Mouse (Mus musculus): ENCODE data around the gene Eml1.

Gene Eml1

GRCm38 (mm10) chr12:108422858-108423631 lies 52.3 kb downstream of the Eml1 start:
- DNase-seq (ENCODE audit: low spot score) = peak; percentile 65

GRCm38 (mm10) chr12:108430964-108431363 lies 60.2 kb downstream of the Eml1 start:
- DNase-seq (ENCODE audit: low spot score) = no peak

- no peak for DNase-seq (ENCODE audit: low spot score)
Observed at GRCm38 (mm10) chr12:108431714-108432113, 61.0 kb downstream of the Eml1 start.

GRCm38 (mm10) chr12:108432578-108432977 lies 61.8 kb downstream of the Eml1 start:
- DNase-seq (ENCODE audit: low spot score) = no peak

- DNase-seq (ENCODE audit: low spot score) = no peak
Observed at GRCm38 (mm10) chr12:108433030-108433429, 62.3 kb downstream of the Eml1 start.

GRCm38 (mm10) chr12:108433498-108433897 lies 62.7 kb downstream of the Eml1 start:
- no peak for DNase-seq (ENCODE audit: low spot score)

GRCm38 (mm10) chr12:108435444-108436015 lies 64.8 kb downstream of the Eml1 start:
- no peak for DNase-seq (ENCODE audit: low spot score)

GRCm38 (mm10) chr12:108436029-108436923 lies 65.5 kb downstream of the Eml1 start:
- DNase-seq (ENCODE audit: low spot score) = no peak

GRCm38 (mm10) chr12:108437446-108437845 lies 66.7 kb downstream of the Eml1 start:
- DNase-seq (ENCODE audit: low spot score) = no peak

- no peak for DNase-seq (ENCODE audit: low spot score)
Observed at GRCm38 (mm10) chr12:108443271-108443670, 72.5 kb downstream of the Eml1 start.

GRCm38 (mm10) chr12:108443708-108444107 lies 73.0 kb downstream of the Eml1 start:
- DNase-seq (ENCODE audit: low spot score) = no peak

GRCm38 (mm10) chr12:108444166-108445115 lies 73.7 kb downstream of the Eml1 start:
- DNase-seq (ENCODE audit: low spot score) = no peak

- DNase-seq (ENCODE audit: low spot score) = no peak
Observed at GRCm38 (mm10) chr12:108446721-108447120, 76.0 kb downstream of the Eml1 start.

- no peak for DNase-seq (ENCODE audit: low spot score)
Observed at GRCm38 (mm10) chr12:108448396-108448795, 77.6 kb downstream of the Eml1 start.

GRCm38 (mm10) chr12:108449935-108450334 lies 79.2 kb downstream of the Eml1 start:
- DNase-seq (ENCODE audit: low spot score) = no peak

GRCm38 (mm10) chr12:108450546-108450945 lies 79.8 kb downstream of the Eml1 start:
- no peak for DNase-seq (ENCODE audit: low spot score)

- DNase-seq (ENCODE audit: low spot score) = no peak
Observed at GRCm38 (mm10) chr12:108452151-108452874, 81.6 kb downstream of the Eml1 start.

GRCm38 (mm10) chr12:108453561-108454044 lies 82.8 kb downstream of the Eml1 start:
- DNase-seq (ENCODE audit: low spot score) = no peak

- no peak for DNase-seq (ENCODE audit: low spot score)
Observed at GRCm38 (mm10) chr12:108455004-108455403, 84.2 kb downstream of the Eml1 start.

- DNase-seq (ENCODE audit: low spot score) = no peak
Observed at GRCm38 (mm10) chr12:108472898-108473297, 102.1 kb downstream of the Eml1 start.

GRCm38 (mm10) chr12:108474440-108474839 lies 103.7 kb downstream of the Eml1 start:
- no peak for DNase-seq (ENCODE audit: low spot score)

Measured in urinary bladder, postnatal 10 days (tissue).